Mouse (Mus musculus): ENCODE results near the gene Tspan3.

Gene Tspan3

GRCm38 (mm10) chr9:56154572-56154971 is 10.7 kb downstream of the Tspan3 start:
- no peak for DNase-seq

- DNase-seq: no peak
Observed at GRCm38 (mm10) chr9:56152482-56153007, 12.7 kb downstream of the Tspan3 start.

- DNase-seq: peak; percentile 70
Observed at GRCm38 (mm10) chr9:56151745-56152481, 13.4 kb downstream of the Tspan3 start.

GRCm38 (mm10) chr9:56146326-56146923 is 18.9 kb downstream of the Tspan3 start:
- DNase-seq: no peak

- no peak for DNase-seq
Observed at GRCm38 (mm10) chr9:56144366-56145003, 20.8 kb downstream of the Tspan3 start.

GRCm38 (mm10) chr9:56141776-56142175 is 23.5 kb downstream of the Tspan3 start:
- peak; percentile 69 for DNase-seq

GRCm38 (mm10) chr9:56135590-56136197 is 29.6 kb downstream of the Tspan3 start:
- no peak for DNase-seq

- DNase-seq: no peak
Observed at GRCm38 (mm10) chr9:56134614-56135013, 30.7 kb downstream of the Tspan3 start.

- DNase-seq: no peak
Observed at GRCm38 (mm10) chr9:56133970-56134369, 31.3 kb downstream of the Tspan3 start.

GRCm38 (mm10) chr9:56131813-56132525 is 33.3 kb downstream of the Tspan3 start:
- no peak for DNase-seq

GRCm38 (mm10) chr9:56130536-56130935 is 34.7 kb downstream of the Tspan3 start:
- no peak for DNase-seq

- DNase-seq: no peak
Observed at GRCm38 (mm10) chr9:56129951-56130350, 35.3 kb downstream of the Tspan3 start.

- no peak for DNase-seq
Observed at GRCm38 (mm10) chr9:56128331-56128730, 36.9 kb downstream of the Tspan3 start.

GRCm38 (mm10) chr9:56126453-56127173 is 38.7 kb downstream of the Tspan3 start:
- no peak for DNase-seq

GRCm38 (mm10) chr9:56124561-56124960 is 40.7 kb downstream of the Tspan3 start:
- DNase-seq: no peak

- no peak for DNase-seq
Observed at GRCm38 (mm10) chr9:56123613-56124012, 41.7 kb downstream of the Tspan3 start.

- peak; percentile 26 for DNase-seq
Observed at GRCm38 (mm10) chr9:56122973-56123372, 42.3 kb downstream of the Tspan3 start.

GRCm38 (mm10) chr9:56121097-56121496 is 44.2 kb downstream of the Tspan3 start:
- peak; percentile 62 for DNase-seq

GRCm38 (mm10) chr9:56119651-56120050 is 45.6 kb downstream of the Tspan3 start:
- no peak for DNase-seq

- peak; percentile 76 for DNase-seq
Observed at GRCm38 (mm10) chr9:56118582-56118981, 46.7 kb downstream of the Tspan3 start.

- DNase-seq: no peak
Observed at GRCm38 (mm10) chr9:56118091-56118490, 47.2 kb downstream of the Tspan3 start.

GRCm38 (mm10) chr9:56108174-56108573 is 57.1 kb downstream of the Tspan3 start:
- DNase-seq: no peak
